Mouse (Mus musculus): ENCODE results near the gene Cspg4.

Cspg4 gene

DNA sequence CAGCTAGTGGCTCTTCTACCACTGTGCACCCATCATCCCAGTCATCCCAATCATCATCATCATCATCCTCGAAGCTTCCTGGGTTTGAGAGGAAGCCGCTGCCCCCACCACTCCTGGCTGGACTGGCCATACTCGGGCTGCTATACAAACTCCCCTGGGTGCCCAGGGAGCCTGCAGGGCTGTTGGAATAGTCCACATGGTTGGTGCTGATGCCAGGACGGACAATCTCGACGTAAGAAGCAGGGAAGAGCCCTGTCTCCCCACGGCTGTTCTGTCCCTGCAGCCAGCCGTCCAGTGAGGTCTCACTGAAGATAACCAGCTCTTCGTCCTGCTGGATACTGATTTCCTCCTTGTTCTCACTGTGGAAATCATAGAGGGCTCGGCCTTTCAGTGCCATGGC lies 61.6 kb downstream of the Cspg4 start:
- in situ Hi-C loops (cut with MboI) = loop anchor here (25.0 kb wide), 1 partner anchor 511 kb away; the partner anchor contains the start of gene Ppcdc

DNA sequence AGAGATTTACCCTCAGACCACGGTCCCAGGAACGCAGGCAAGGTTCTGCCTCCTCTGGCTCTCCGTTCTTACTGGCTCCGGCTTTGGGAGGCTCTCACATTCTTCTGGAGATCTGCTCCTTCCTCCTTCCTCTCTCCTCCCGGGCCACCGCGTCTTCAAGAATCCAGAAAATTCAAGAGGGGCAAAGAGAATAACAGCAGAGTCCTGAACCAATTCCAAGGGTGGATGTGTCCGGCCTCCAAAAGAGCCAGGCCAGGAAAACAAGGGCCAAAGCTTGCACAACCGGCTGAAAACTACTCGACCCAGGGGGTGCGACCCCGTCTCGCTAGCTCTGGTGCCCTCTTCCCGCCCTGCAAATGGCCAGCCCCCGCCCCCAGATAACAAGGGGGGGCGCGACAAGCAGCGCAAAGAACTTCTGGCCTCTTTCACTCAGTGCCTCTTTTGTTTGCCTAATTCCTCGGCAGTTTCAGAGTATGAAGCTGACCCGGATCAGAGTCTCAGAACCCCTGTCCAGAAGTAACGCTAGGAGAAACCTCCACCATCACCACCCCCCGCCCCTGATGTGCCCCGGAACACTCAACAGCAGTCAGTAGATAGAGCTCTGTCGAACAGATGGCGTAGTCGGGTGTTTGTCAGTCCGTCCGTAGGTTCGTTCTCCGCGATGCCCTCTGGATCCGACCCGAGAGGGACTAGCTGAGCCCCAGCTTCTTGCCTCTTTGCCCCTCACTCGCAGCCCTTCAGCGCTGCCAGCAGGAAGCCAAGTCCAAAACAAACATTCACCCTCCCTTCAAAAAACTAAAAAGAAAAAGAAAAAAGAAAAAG lies 62.6 kb downstream of the Cspg4 start:
- in situ Hi-C loops (cut with MboI) = loop anchor here (25.0 kb wide), 1 partner anchor 510 kb away; the partner anchor contains the start of gene Ppcdc

DNA sequence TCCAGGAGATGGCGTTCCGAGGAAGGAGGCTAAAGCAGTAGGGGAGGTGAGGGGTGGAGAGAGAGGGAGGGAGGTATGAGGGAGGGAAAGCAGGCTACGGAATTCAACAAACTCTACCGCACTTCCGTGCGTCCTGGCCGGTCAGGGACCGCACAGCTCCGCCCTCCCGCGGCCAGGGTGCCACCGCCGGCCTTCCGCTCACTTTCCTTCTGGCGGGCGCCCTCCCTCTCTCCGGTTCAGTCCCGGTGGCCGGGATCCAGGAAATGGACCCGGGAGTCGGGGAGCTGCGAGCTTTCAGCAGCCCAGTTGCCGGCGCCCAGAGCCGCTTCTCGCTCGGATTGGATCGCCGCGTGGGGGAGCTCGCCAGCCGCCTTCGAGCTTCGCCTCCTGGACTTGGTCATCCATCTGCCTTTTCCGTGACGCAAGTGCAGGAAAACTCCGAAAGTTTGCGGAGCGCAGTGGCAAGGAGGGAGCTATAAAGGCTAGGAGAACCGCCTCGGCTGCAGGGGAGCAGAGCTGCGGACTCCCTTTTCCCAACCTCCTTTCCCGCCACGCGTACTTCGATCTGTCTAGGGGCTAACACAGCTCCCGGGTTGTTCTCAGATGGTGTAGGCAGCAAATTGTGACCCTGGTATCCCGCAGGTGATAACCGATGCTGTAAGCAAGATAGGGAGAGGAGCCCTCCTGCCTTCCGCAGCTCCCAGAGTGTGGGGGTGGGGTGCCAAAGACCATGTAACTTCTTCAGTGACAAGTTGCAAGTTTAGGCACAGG lies 63.4 kb downstream of the Cspg4 start, which contains the start of gene Snx33:
Gene Snx33, minus strand, starts transcription at position 331 of the 771 bp plus-strand sequence.
- in situ Hi-C loops (cut with MboI) = loop anchor here (25.0 kb wide), 1 partner anchor 509 kb away; the partner anchor contains the start of gene Ppcdc

DNA sequence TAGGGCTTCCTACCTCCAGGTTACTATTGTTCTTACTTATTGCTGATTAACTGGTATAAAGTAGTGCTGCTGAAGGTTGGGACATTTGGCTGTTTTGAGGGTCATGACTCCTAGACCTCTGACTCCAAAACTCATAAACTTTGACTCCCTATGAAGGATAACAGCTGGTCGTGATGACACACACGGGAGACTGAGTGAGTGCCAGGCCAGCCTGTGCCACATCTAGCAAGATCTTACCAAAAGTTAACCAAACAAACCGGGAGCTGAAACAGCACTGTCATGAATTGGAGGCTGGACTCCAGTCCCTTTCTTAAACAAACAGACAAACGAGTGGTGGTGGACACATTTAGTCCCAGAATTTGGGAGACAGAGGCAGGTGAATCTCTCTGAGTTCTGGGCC lies 64.7 kb downstream of the Cspg4 start:
- in situ Hi-C loops (cut with MboI) = loop anchor here (25.0 kb wide), 1 partner anchor 508 kb away; the partner anchor contains the start of gene Ppcdc

DNA sequence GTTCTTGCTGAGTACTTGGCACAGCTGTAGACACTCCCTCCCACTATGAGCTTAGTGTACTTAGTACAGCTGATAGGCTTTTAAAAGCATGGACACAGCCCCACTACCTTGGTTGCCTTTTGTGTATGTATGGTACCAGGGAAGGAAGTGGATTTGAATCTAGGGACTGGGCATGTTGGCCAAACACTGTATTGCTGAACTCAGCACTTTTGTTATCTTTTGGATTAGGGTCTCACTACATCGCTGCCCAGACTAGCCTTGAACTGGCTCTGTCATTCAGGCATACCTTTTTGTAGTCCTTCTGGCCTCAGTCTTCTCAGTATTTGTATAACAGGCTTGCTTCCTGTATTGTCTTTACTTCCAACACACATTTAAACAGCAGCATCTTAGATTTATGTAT lies 65.7 kb downstream of the Cspg4 start:
- in situ Hi-C loops (cut with MboI) = loop anchor here (10.0 to 25.0 kb wide), 2 partner anchors 204 to 507 kb away; partner anchors contain the start of genes Man2c1 and Ppcdc

DNA sequence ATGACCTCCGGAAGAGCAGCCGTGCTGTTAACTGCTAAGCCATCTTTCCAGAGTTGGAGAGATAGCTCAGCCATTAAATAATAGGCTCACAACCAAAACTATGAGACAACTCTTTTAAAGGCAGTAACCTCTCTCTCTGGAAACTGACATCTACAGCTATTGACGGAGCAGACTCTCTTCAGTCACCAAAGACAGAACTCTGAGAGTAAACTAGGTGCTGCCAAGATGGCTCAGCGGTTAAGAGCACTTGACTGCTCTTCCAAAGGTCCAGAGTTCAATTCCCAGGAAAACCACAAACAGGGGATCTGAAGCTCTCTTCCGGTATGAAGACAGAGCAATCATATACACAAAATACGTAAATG lies 72.0 kb downstream of the Cspg4 start:
- in situ Hi-C loops (cut with MboI) = loop anchor here (10.0 to 25.0 kb wide), 2 partner anchors 198 to 500 kb away; partner anchors contain the start of genes Man2c1 and Ppcdc

DNA sequence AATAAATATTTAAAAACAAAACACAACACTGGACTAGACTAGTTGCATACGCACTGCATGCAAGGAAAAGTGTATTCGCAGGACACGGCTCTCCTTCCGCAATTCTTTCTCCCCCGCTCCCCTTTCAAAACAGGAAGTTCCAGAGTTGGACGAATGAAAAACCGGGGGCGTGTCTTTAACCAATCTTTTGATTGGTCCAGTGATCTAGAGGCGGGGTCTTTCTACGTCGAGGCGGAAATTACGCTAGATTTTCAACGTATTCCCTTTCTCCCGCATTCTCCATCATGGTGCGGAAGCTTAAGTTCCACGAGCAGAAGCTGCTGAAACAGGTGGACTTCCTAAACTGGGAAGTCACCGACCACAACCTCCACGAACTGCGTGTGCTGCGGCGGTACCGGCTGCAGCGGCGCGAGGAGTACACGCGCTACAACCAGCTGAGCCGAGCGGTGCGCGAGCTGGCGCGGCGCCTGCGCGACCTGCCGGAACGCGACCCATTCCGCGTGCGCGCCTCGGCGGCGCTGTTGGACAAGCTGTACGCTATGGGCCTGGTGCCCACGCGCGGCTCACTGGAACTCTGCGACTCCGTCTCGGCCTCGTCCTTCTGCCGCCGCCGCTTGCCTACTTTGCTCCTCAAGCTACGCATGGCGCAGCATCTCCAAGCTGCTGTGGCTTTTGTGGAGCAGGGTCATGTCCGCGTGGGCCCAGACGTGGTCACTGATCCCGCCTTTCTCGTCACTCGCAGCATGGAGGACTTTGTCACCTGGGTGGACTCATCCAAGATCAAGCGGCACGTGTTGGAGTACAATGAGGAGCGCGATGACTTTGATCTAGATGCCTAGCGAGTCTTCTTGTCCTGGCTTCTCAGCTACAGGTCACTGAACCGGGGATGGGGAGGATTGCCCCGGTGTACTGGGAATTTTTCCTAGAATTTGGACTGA lies 72.7 kb downstream of the Cspg4 start, which contains the start of gene Imp3:
Gene Imp3, plus strand, starts transcription at position 253 of the 938 bp plus-strand sequence.
- in situ Hi-C loops (cut with MboI) = loop anchor here (10.0 to 25.0 kb wide), 2 partner anchors 197 to 500 kb away; partner anchors contain the start of genes Man2c1 and Ppcdc

DNA sequence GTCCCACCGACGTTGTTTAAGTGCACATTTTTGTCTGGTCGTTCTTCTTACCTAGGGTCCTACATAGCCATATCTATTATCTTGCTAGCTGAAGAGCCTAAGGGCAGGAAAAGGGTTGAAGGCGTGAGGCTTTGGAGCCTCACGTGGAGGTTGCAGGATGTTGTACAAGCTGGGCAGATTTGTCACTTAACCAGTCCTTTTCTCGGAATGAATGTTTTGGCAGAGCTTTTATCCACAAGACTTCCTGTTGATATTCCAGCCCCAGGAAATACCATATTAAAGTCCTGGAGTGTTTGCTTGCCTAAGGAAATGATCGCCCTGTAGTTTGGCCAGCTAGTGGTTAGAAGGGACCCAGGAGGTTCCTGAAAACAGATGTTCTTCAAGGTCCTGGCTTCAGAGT lies 73.5 kb downstream of the Cspg4 start:
- in situ Hi-C loops (cut with MboI) = loop anchor here (10.0 to 25.0 kb wide), 2 partner anchors 196 to 499 kb away; partner anchors contain the start of genes Man2c1 and Ppcdc

DNA sequence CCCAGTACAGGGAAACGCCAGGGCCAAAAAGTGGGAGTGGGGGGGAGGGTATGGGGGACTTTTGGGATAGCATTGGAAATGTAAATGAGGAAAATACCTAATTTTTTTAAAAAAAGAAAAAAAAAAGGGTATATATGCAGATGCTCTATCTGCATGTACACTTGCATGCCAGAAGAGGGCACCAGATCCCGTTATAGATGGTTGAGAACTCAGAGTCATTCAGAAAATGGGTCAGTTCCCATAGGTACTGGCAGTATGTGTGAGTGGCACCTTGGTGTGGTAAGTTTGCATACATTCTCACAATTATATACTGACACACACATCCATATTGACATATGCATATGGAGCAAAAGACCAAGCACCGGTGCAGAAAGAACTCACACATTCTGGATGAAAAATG lies 82.6 kb downstream of the Cspg4 start:
- in situ Hi-C loops (cut with MboI) = loop anchor here (25.0 kb wide), 1 partner anchor 490 kb away; the partner anchor contains the start of gene Ppcdc

DNA sequence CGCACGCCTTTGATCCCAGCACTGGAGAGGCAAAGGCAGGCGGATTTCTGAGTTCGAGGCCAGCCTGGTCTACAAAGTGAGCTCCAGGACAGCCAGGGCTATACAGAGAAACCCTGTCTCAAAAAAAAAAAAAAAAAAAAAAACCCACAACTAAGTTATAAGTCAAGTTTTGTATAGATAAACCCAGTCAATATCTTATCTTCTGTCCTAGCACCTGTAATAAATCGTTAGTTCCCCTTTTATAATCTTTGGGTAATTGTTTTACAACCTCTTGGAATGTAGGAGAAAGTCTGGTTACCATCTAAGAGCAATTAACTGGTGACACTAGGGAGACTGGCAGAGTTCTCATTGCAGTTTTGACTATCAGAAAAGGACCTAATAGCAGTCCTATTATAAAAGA lies 83.9 kb downstream of the Cspg4 start:
- in situ Hi-C loops (cut with MboI) = loop anchor here (25.0 kb wide), 1 partner anchor 489 kb away; the partner anchor contains the start of gene Ppcdc

All from mature B cell (primary cell).